Mouse (Mus musculus) CH12.LX (cell line): ENCODE measurements at regions not wholly inside any gene's neighbourhood (a gene's known extent, or its start where the extent isn't known, plus 50 kb on each side); places are given as distances from the start of the nearest gene placed in this dataset.

Source experiments
- CTCF ChIP-seq, 2 experiments: IDR thresholded peaks in 1 of 2; conservative IDR thresholded peaks in 1 of 2; 2 replicates each; pipeline ENCODE4 v1.5.1; 2011 to 2012; ENCODE audit warnings: low read depth in 2 of 2, low read length in 2 of 2, improper control_type of control experiment in 1 of 2, inconsistent platforms in 1 of 2, mild to moderate bottlenecking in 1 of 2, moderate library complexity in 1 of 2
- E2F4 ChIP-seq: IDR thresholded peaks from 2 replicates; pipeline ENCODE4 v1.6.1; 2011; ENCODE audit warnings: low read depth, low read length, improper control_type of control experiment; ENCODE audit not compliant: insufficient replicate concordance
- ELF1 ChIP-seq: IDR thresholded peaks from 2 replicates; pipeline ENCODE4 v1.6.1; 2014; ENCODE audit warnings: low read depth, mild to moderate bottlenecking, inconsistent platforms, low read length, improper control_type of control experiment
- KAT2A ChIP-seq: IDR thresholded peaks from 2 replicates; pipeline ENCODE4 v1.6.1; 2012; ENCODE audit warnings: low read length, improper control_type of control experiment, inconsistent platforms; ENCODE audit not compliant: insufficient replicate concordance
- MEF2A ChIP-seq: IDR thresholded peaks from 2 replicates; pipeline ENCODE4 v1.6.1; 2014; ENCODE audit warnings: low read depth, mild to moderate bottlenecking, inconsistent platforms, low read length, improper control_type of control experiment, borderline replicate concordance

GRCm38 (mm10) chr3:9886077-9886476 is 201.8 kb upstream of the Gm9833 start:
- TF ChIP-seq KAT2A (no peak), CTCF (conservative IDR thresholded peaks at IDR 0.05 in 1 of 2, IDR thresholded peaks at IDR 0.05 in 1 of 2; ENCODE audit: low read depth in 2 of 2, low read length in 2 of 2) (no peak), ELF1 (no peak), MEF2A (no peak), E2F4 (no peak)
